Mouse (Mus musculus): Measurements from ENCODE around the gene Artn.

- TF ChIP-seq CTCF (IDR thresholded peaks at IDR 0.05; ENCODE audit: insufficient read depth, low read length) (no peak), POLR2A (IDR thresholded peaks at IDR 0.05; ENCODE audit: borderline replicate concordance, extremely low read depth, low read depth, low read length) (no peak)
Measured at GRCm38 (mm10) chr4:117885994-117886393, 43.6 kb downstream of the Artn start.
